Mouse (Mus musculus): Measurements from ENCODE around the gene Ddah1. TPM values are rescaled to one million over a fixed set of nuclear protein-coding genes. Genes with fewer than 3 reads are reported as not detected.

Ddah1 gene
- polyA plus RNA-seq, 1 experiment from 2014 or later, result 30.1 TPM

- H3K9me3 ChIP-seq (ENCODE audit: low read depth, low read length), result no peaks in the 10 kb centered on the region
- WGBS, result 83% methylated on average over 2 of the region's 2 CpGs
- H3K4me1 ChIP-seq (ENCODE audit: insufficient read depth), result peaks cover 4% of the 10 kb centered on the region
- peaks cover 7% of the 10 kb centered on the region for H3K27me3 ChIP-seq (ENCODE audit: insufficient read depth, low read length)
- H3K27ac ChIP-seq (ENCODE audit: low read depth), result no peak overlapping the region
- no peak overlapping the region for H3K4me3 ChIP-seq (ENCODE audit: low read depth, low read length)
- no peak for TF ChIP-seq CTCF (IDR thresholded peaks at IDR 0.05; ENCODE audit: low read depth)
- H3K9ac ChIP-seq, result no peak overlapping the region
- no peaks in the 10 kb centered on the region for H3K36me3 ChIP-seq (ENCODE audit: insufficient read depth)
- no peak for ATAC-seq (ENCODE audit: insufficient read depth)
- DNase-seq, result no peak
- H3K4me2 ChIP-seq, result no peak overlapping the region
Measured at GRCm38 (mm10) chr3:145764416-145764815, 5.9 kb downstream of the Ddah1 start.

DNA sequence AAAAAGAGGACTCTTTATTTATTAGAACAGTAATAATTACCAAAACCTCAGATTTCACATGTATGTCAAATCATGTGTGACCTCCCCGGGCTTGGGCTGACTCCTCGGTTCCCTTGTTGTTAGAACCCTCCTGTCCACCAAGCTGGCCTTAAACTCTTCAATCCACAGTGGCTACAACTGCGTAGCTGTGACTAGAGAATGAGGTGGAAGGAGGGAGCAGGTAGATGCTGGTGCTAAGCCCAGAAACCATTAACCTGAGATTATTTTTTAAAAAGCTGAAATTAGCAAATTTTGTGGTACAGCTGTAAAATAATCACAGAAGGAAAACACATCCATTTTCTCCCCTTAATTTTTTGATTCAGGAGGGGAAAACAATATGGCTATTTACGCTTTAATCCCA lies 10.0 kb downstream of the Ddah1 start:
- no peak for TF ChIP-seq CTCF (IDR thresholded peaks at IDR 0.05; ENCODE audit: low read depth)
- Histone ChIP-seq H3K36me3 (ENCODE audit: insufficient read depth) (no peaks in the 10 kb centered on the region), H3K9me3 (ENCODE audit: low read depth, low read length) (no peaks in the 10 kb centered on the region)

DNA sequence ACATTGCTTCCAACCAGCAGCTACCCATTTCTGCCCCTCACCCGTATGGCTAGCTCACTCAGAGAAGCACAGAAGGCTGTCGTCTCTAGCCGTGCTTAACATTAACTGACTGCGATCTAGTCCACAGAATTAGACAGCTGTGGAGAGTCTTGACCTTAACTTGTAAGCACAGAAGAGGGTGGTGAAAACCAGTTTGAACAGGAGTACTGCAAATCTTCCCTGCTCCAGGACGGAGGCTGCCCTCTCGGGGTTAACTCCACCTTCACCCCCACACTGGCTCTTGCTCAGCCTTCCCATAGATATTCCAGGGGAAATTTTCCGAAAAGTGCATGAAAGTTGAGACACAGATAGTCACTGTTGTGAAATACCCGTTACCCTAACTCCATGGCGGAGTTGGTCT lies 14.9 kb downstream of the Ddah1 start:
- TF ChIP-seq CTCF (IDR thresholded peaks at IDR 0.05; ENCODE audit: low read depth), result no peak
- DNase-seq, result no peak
- no peak overlapping the region for H3K27ac ChIP-seq (ENCODE audit: low read depth)
- no peak overlapping the region for H3K4me3 ChIP-seq (ENCODE audit: low read depth, low read length)
- no peaks in the 10 kb centered on the region for H3K9me3 ChIP-seq (ENCODE audit: low read depth, low read length)
- WGBS, result 74% methylated on average over 9 of the region's 9 CpGs
- H3K27me3 ChIP-seq (ENCODE audit: insufficient read depth, low read length), result no peaks in the 10 kb centered on the region
- no peaks in the 10 kb centered on the region for H3K36me3 ChIP-seq (ENCODE audit: insufficient read depth)
- no peak overlapping the region for H3K4me2 ChIP-seq
- no peak for ATAC-seq (ENCODE audit: insufficient read depth)
- H3K4me1 ChIP-seq (ENCODE audit: insufficient read depth), result peaks cover 4% of the 10 kb centered on the region; the same call in 1 of the 2 replicates
- H3K9ac ChIP-seq, result no peak overlapping the region

More for the DNA sequence above, 10.0 kb downstream of the Ddah1 start:
- 85% methylated on average over 4 of the region's 4 CpGs for WGBS
- H3K4me2 ChIP-seq, result no peak overlapping the region
- ATAC-seq (ENCODE audit: insufficient read depth) (no peak), DNase-seq (no peak)
- no peaks in the 10 kb centered on the region for H3K27me3 ChIP-seq (ENCODE audit: insufficient read depth, low read length)
- no peak overlapping the region for H3K9ac ChIP-seq
- peaks cover 4% of the 10 kb centered on the region; the same call in 1 of the 2 replicates for H3K4me1 ChIP-seq (ENCODE audit: insufficient read depth)
- no peak overlapping the region for H3K4me3 ChIP-seq (ENCODE audit: low read depth, low read length)
- H3K27ac ChIP-seq (ENCODE audit: low read depth), result no peak overlapping the region

DNA sequence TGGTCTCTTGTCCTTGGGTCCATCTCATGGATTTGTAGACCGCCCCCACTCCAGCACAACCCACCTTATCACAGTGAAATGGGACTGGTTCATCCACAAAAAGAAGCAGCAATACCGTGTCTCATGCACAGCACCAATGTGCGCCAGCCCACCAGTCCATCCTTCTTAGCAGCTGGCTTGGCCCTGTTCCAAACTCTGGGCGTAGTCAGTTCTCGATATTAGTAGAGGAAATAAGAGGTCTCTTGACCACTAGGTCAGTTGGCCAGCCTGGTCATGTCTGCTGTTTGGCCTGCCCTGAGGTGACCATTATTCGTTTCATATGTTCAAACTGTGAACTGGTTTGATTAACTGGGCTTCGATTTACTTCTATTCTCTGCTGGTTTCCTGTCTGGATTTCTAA lies 15.9 kb downstream of the Ddah1 start:
- Histone ChIP-seq H3K36me3 (ENCODE audit: insufficient read depth) (no peaks in the 10 kb centered on the region), H3K4me1 (ENCODE audit: insufficient read depth) (peaks cover 5% of the 10 kb centered on the region; the same call in 1 of the 2 replicates), H3K27me3 (ENCODE audit: insufficient read depth, low read length) (no peaks in the 10 kb centered on the region), H3K4me3 (ENCODE audit: low read depth, low read length) (no peak overlapping the region), H3K4me2 (no peak overlapping the region), H3K9ac (no peak overlapping the region), H3K27ac (ENCODE audit: low read depth) (no peak overlapping the region), H3K9me3 (ENCODE audit: low read depth, low read length) (no peaks in the 10 kb centered on the region)
- DNase-seq (peak; percentile 57), ATAC-seq (ENCODE audit: insufficient read depth) (no peak)
- TF ChIP-seq CTCF (IDR thresholded peaks at IDR 0.05; ENCODE audit: low read depth), result no peak
- WGBS, result 69% methylated on average over 7 of the region's 7 CpGs

- Histone ChIP-seq H3K9ac (no peak overlapping the region), H3K4me3 (ENCODE audit: low read depth, low read length) (no peak overlapping the region), H3K27ac (ENCODE audit: low read depth) (no peak overlapping the region), H3K4me2 (no peak overlapping the region), H3K36me3 (ENCODE audit: insufficient read depth) (no peaks in the 10 kb centered on the region), H3K9me3 (ENCODE audit: low read depth, low read length) (no peaks in the 10 kb centered on the region), H3K4me1 (ENCODE audit: insufficient read depth) (peaks cover 5% of the 10 kb centered on the region; the same call in 1 of the 2 replicates), H3K27me3 (ENCODE audit: insufficient read depth, low read length) (no peaks in the 10 kb centered on the region)
- TF ChIP-seq CTCF (IDR thresholded peaks at IDR 0.05; ENCODE audit: low read depth), result no peak
- 54% methylated on average over 5 of the region's 5 CpGs for WGBS
- DNase-seq (no peak), ATAC-seq (ENCODE audit: insufficient read depth) (no peak)
Measured at GRCm38 (mm10) chr3:145775236-145775635, 16.8 kb downstream of the Ddah1 start.

DNA sequence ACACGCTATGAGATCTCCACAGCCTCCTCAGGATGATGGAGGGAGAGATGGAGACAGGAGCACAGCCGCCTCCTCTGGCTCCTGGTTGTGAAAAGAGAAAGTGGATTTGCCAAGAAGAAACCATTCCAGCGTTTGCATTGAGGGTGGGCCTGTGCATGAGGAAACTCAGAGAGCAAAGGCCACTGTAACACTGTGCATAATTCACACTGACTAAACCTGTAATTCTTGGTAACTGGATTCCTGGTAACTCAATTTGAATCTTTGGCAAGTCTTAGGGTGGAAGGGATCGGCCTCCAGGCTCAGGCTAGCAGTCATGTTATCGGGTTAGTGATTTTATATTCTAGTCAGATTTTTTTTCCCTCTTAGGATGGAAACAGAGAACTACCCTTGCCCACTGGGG lies 17.4 kb downstream of the Ddah1 start:
- no peaks in the 10 kb centered on the region for H3K9me3 ChIP-seq (ENCODE audit: low read depth, low read length)
- no peak overlapping the region for H3K9ac ChIP-seq
- no peak for DNase-seq
- H3K27ac ChIP-seq (ENCODE audit: low read depth), result no peak overlapping the region
- peaks cover 5% of the 10 kb centered on the region; the same call in 1 of the 2 replicates for H3K4me1 ChIP-seq (ENCODE audit: insufficient read depth)
- H3K4me3 ChIP-seq (ENCODE audit: low read depth, low read length), result no peak overlapping the region
- TF ChIP-seq CTCF (IDR thresholded peaks at IDR 0.05; ENCODE audit: low read depth), result no peak
- H3K4me2 ChIP-seq, result no peak overlapping the region
- WGBS, result 78% methylated on average over 5 of the region's 5 CpGs
- no peak for ATAC-seq (ENCODE audit: insufficient read depth)
- H3K36me3 ChIP-seq (ENCODE audit: insufficient read depth), result no peaks in the 10 kb centered on the region
- no peaks in the 10 kb centered on the region for H3K27me3 ChIP-seq (ENCODE audit: insufficient read depth, low read length)

- DNase-seq (no peak), ATAC-seq (ENCODE audit: insufficient read depth) (no peak)
- Histone ChIP-seq H3K27ac (ENCODE audit: low read depth) (no peak overlapping the region), H3K36me3 (ENCODE audit: insufficient read depth) (no peaks in the 10 kb centered on the region), H3K4me3 (ENCODE audit: low read depth, low read length) (no peak overlapping the region), H3K4me1 (ENCODE audit: insufficient read depth) (peaks cover 5% of the 10 kb centered on the region; the same call in 1 of the 2 replicates), H3K4me2 (no peak overlapping the region), H3K27me3 (ENCODE audit: insufficient read depth, low read length) (no peaks in the 10 kb centered on the region), H3K9ac (no peak overlapping the region), H3K9me3 (ENCODE audit: low read depth, low read length) (no peaks in the 10 kb centered on the region)
- 88% methylated on average over 15 of the region's 15 CpGs for WGBS
- TF ChIP-seq CTCF (IDR thresholded peaks at IDR 0.05; ENCODE audit: low read depth), result no peak
Measured at GRCm38 (mm10) chr3:145777006-145777405, 18.5 kb downstream of the Ddah1 start.

Measured in lung, embryonic 14.5 days (tissue).